ENCODE assay signal across 8 mouse cellular contexts in the genomic region with DNA sequence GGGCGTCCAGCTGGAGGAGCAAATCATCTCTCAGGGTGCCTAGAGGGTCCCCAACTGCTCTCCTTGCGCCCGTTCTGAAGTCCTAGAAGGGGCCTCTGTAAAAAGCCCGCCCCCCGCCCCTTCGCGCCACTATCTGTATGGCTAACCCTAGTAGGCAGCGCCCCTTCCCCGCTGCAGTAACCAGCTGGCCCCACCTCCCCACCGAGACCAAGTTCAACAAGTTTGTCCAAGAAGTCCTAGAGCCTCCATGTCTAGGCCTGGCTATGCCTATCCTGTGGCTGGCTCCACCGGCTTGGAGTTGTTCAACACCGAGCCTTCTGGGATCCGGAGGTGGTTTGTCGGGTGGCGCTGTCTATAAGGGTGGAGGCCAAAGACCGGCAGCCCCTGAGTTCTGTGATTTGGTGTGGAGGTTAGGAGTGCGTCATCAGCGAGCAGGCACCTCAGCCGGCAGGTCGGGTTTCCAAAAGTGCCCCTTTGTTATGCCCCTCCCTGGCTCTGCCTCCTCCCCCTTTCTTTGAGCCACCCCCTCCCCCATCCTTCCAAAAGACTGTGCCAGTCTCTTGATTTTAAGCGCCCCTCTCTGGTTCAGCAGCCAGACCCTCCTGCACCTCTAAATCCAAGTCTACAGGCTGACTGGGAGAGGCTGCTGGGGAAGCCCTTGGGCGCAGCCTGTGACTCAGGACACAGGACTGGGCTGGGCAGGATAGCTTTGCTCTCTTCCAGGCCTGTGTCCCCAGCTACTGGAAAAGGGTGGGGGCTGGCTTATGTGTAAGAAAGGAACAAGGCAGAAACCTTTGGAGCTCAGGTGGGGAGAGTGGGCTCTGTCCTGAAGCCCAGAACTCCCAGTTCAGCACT. TPM values are rescaled to one million over a fixed set of nuclear protein-coding genes. Genes with fewer than 3 reads are reported as not detected.
DNase-seq lines count a peak whose midpoint lies in the region; ATAC-seq lines count a peak whose summit lies in the region.

No protein-coding gene starts in this region.

- WGBS in forebrain, embryonic 12.5 days: under 1% methylated on average over 22 of the region's 22 CpGs
- 2% methylated on average over 22 of the region's 22 CpGs for WGBS in intestine, embryonic 14.5 days
- 6% methylated on average over 22 of the region's 22 CpGs for WGBS in liver, embryonic 16.5 days (ENCODE audit: insufficient replicate concordance)
- WGBS in stomach, embryonic 16.5 days: 2% methylated on average over 22 of the region's 22 CpGs

- H3K9ac ChIP-seq in forebrain, embryonic 12.5 days: peak overlapping the region; percentile 70
- H3K9ac ChIP-seq in intestine, embryonic 14.5 days (ENCODE audit: low read length): peak overlapping the region; percentile 49
- peak overlapping the region; percentile 22 for H3K9ac ChIP-seq in liver, embryonic 16.5 days (ENCODE audit: low read depth, low read length)
- H3K9ac ChIP-seq in stomach, embryonic 16.5 days (ENCODE audit: low read length): peak overlapping the region; percentile 80

- H3K27ac ChIP-seq in forebrain, embryonic 12.5 days: peak overlapping the region; percentile 61
- H3K27ac ChIP-seq in intestine, embryonic 14.5 days (ENCODE audit: low read depth): peak overlapping the region; percentile 47; the same call in 1 of the 2 replicates
- peak overlapping the region; percentile 36; the same call in 1 of the 2 replicates for H3K27ac ChIP-seq in liver, embryonic 16.5 days (ENCODE audit: low read length)
- peak overlapping the region; percentile 92 for H3K27ac ChIP-seq in stomach, embryonic 16.5 days (ENCODE audit: low read length)

- peak; percentile 41 for DNase-seq in right cerebral cortex, postnatal 14 days
- DNase-seq in right cerebral cortex, postnatal 25 days: no peak
- DNase-seq in adrenal gland, postnatal 25 days: peak; percentile 53
- DNase-seq in intestine, embryonic 14.5 days (ENCODE audit: low spot score): peak; percentile 81
- no peak for DNase-seq in spleen, postnatal 4 days (ENCODE audit: low spot score in 2 of 2)

- peak overlapping the region; percentile 63 for H3K4me3 ChIP-seq in forebrain, embryonic 12.5 days (replicated peaks)
- H3K4me3 ChIP-seq in intestine, embryonic 14.5 days (ENCODE audit: low read depth, low read length): peak overlapping the region; percentile 63
- peak overlapping the region; percentile 52 for H3K4me3 ChIP-seq in liver, embryonic 16.5 days (ENCODE audit: low read depth, low read length)
- H3K4me3 ChIP-seq in stomach, embryonic 16.5 days (replicated peaks; ENCODE audit: low read length): peak overlapping the region; percentile 73

- peak; percentile 50 for ATAC-seq in forebrain, embryonic 12.5 days (ENCODE audit: low FRiP score)
- peak; percentile 72 for ATAC-seq in intestine, embryonic 14.5 days (replicated peaks; ENCODE audit: low FRiP score, low TSS enrichment, low read depth)
- ATAC-seq in liver, embryonic 16.5 days (ENCODE audit: low read depth): peak; percentile 60
- ATAC-seq in stomach, embryonic 16.5 days (ENCODE audit: insufficient read depth, low FRiP score): peak; percentile 65

- H3K36me3 ChIP-seq in forebrain, embryonic 12.5 days (replicated peaks): peaks cover 17% of the 10 kb centered on the region
- H3K36me3 ChIP-seq in intestine, embryonic 14.5 days (ENCODE audit: control insufficient read depth, insufficient read depth, low read length): peaks cover 5% of the 10 kb centered on the region
- no peaks in the 10 kb centered on the region for H3K36me3 ChIP-seq in liver, embryonic 16.5 days (ENCODE audit: control insufficient read depth, insufficient read depth)
- H3K36me3 ChIP-seq in stomach, embryonic 16.5 days (ENCODE audit: control insufficient read depth, insufficient read depth, low read length): no peaks in the 10 kb centered on the region

- H3K4me1 ChIP-seq in forebrain, embryonic 12.5 days: peaks cover 37% of the 10 kb centered on the region
- H3K4me1 ChIP-seq in intestine, embryonic 14.5 days (replicated peaks; ENCODE audit: control insufficient read depth, insufficient read depth, low read length): peaks cover 17% of the 10 kb centered on the region
- H3K4me1 ChIP-seq in liver, embryonic 16.5 days (ENCODE audit: control insufficient read depth, low read depth, low read length): peaks cover 5% of the 10 kb centered on the region
- peaks cover 9% of the 10 kb centered on the region for H3K4me1 ChIP-seq in stomach, embryonic 16.5 days (ENCODE audit: control insufficient read depth, insufficient read depth, low read length)

- peaks cover 40% of the 10 kb centered on the region for H3K27me3 ChIP-seq in forebrain, embryonic 12.5 days
- peaks cover 21% of the 10 kb centered on the region for H3K27me3 ChIP-seq in intestine, embryonic 14.5 days (replicated peaks; ENCODE audit: control insufficient read depth, insufficient read depth, low read length)
- H3K27me3 ChIP-seq in liver, embryonic 16.5 days (ENCODE audit: control insufficient read depth, insufficient read depth, low read depth, low read length): peaks cover 71% of the 10 kb centered on the region
- H3K27me3 ChIP-seq in stomach, embryonic 16.5 days (ENCODE audit: control insufficient read depth, insufficient read depth, low read length): peaks cover 4% of the 10 kb centered on the region; the same call in 1 of the 2 replicates

- H3K9me3 ChIP-seq in forebrain, embryonic 12.5 days: no peaks in the 10 kb centered on the region
- H3K9me3 ChIP-seq in intestine, embryonic 14.5 days (ENCODE audit: control insufficient read depth, low read length): no peaks in the 10 kb centered on the region
- H3K9me3 ChIP-seq in liver, embryonic 16.5 days (replicated peaks; ENCODE audit: control insufficient read depth, low read length): no peaks in the 10 kb centered on the region
- H3K9me3 ChIP-seq in stomach, embryonic 16.5 days (replicated peaks; ENCODE audit: control insufficient read depth, low read length): no peaks in the 10 kb centered on the region

- H3K4me2 ChIP-seq in forebrain, embryonic 12.5 days: peak overlapping the region; percentile 95
- peak overlapping the region; percentile 89 for H3K4me2 ChIP-seq in intestine, embryonic 14.5 days (ENCODE audit: low read length)
- H3K4me2 ChIP-seq in liver, embryonic 16.5 days (ENCODE audit: low read depth, low read length): peak overlapping the region; percentile 43
- H3K4me2 ChIP-seq in stomach, embryonic 16.5 days (ENCODE audit: low read depth, low read length): peak overlapping the region; percentile 65

RNA-seq across cellular contexts. Expression of a gene that starts 1.6 kb away (rescaled TPM):
- total RNA-seq in adrenal gland, postnatal 25 days (2021): 134 and 152 TPM in 2 replicates
- polyA plus RNA-seq in forebrain, embryonic 12.5 days (2016; fragmentation: Nextera tagmentation; extraction: Ambion mirVana): 28.1 and 29.1 TPM in 2 replicates
- 25.1 and 25.5 TPM in 2 replicates for polyA plus RNA-seq in intestine, embryonic 14.5 days (2014; fragmentation: Nextera tagmentation; extraction: Ambion mirVana)
- polyA plus RNA-seq in liver, embryonic 16.5 days (2015; fragmentation: Nextera tagmentation; extraction: Ambion mirVana): 18.2 and 19.9 TPM in 2 replicates
- 65.5 and 73.3 TPM in 2 replicates for polyA plus RNA-seq in stomach, embryonic 16.5 days (2015; fragmentation: Nextera tagmentation; extraction: Ambion mirVana)

RNA-seq across cellular contexts. Expression of a gene that starts 7.4 kb away (rescaled TPM):
- 107 and 108 TPM in 2 replicates for total RNA-seq in adrenal gland, postnatal 25 days (2021)
- polyA plus RNA-seq in forebrain, embryonic 12.5 days (2016; fragmentation: Nextera tagmentation; extraction: Ambion mirVana): 93.2 and 97.1 TPM in 2 replicates
- polyA plus RNA-seq in intestine, embryonic 14.5 days (2014; fragmentation: Nextera tagmentation; extraction: Ambion mirVana): 72.4 and 73.8 TPM in 2 replicates
- 64.8 and 65.8 TPM in 2 replicates for polyA plus RNA-seq in liver, embryonic 16.5 days (2015; fragmentation: Nextera tagmentation; extraction: Ambion mirVana)
- polyA plus RNA-seq in stomach, embryonic 16.5 days (2015; fragmentation: Nextera tagmentation; extraction: Ambion mirVana): 82.0 and 82.3 TPM in 2 replicates

RNA-seq across cellular contexts. Expression of a gene that starts 20.6 kb away (rescaled TPM):
- total RNA-seq in adrenal gland, postnatal 25 days (2021): 10.4 and 13.2 TPM in 2 replicates
- polyA plus RNA-seq in forebrain, embryonic 12.5 days (2016; fragmentation: Nextera tagmentation; extraction: Ambion mirVana): 10.3 TPM in 2 replicates
- 16.3 and 22.2 TPM in 2 replicates for polyA plus RNA-seq in intestine, embryonic 14.5 days (2014; fragmentation: Nextera tagmentation; extraction: Ambion mirVana)
- 5.9 and 6.2 TPM in 2 replicates for polyA plus RNA-seq in liver, embryonic 16.5 days (2015; fragmentation: Nextera tagmentation; extraction: Ambion mirVana)
- polyA plus RNA-seq in stomach, embryonic 16.5 days (2015; fragmentation: Nextera tagmentation; extraction: Ambion mirVana): 17.1 and 20.5 TPM in 2 replicates

RNA-seq across cellular contexts. Expression of a gene that starts 54.7 kb away (rescaled TPM):
- total RNA-seq in adrenal gland, postnatal 25 days (2021): 34.0 and 41.8 TPM in 2 replicates
- 33.2 and 33.9 TPM in 2 replicates for polyA plus RNA-seq in forebrain, embryonic 12.5 days (2016; fragmentation: Nextera tagmentation; extraction: Ambion mirVana)
- polyA plus RNA-seq in intestine, embryonic 14.5 days (2014; fragmentation: Nextera tagmentation; extraction: Ambion mirVana): 26.1 and 31.9 TPM in 2 replicates
- 10.6 and 11.3 TPM in 2 replicates for polyA plus RNA-seq in liver, embryonic 16.5 days (2015; fragmentation: Nextera tagmentation; extraction: Ambion mirVana)
- polyA plus RNA-seq in stomach, embryonic 16.5 days (2015; fragmentation: Nextera tagmentation; extraction: Ambion mirVana): 23.1 and 24.5 TPM in 2 replicates

RNA-seq across cellular contexts. Expression of a gene that starts 54.7 kb away (rescaled TPM):
- 16.7 and 22.7 TPM in 2 replicates for total RNA-seq in adrenal gland, postnatal 25 days (2021)
- 1.4 TPM in 2 replicates for polyA plus RNA-seq in forebrain, embryonic 12.5 days (2016; fragmentation: Nextera tagmentation; extraction: Ambion mirVana)
- 4.2 and 4.9 TPM in 2 replicates for polyA plus RNA-seq in intestine, embryonic 14.5 days (2014; fragmentation: Nextera tagmentation; extraction: Ambion mirVana)
- 18.8 and 20.8 TPM in 2 replicates for polyA plus RNA-seq in liver, embryonic 16.5 days (2015; fragmentation: Nextera tagmentation; extraction: Ambion mirVana)
- 3.5 and 4.2 TPM in 2 replicates for polyA plus RNA-seq in stomach, embryonic 16.5 days (2015; fragmentation: Nextera tagmentation; extraction: Ambion mirVana)

Comparison
In these comparisons a context has a peak if more than half of its experiments do, and no peak if none do; other contexts are left out.
1. DNase-seq: peak in right cerebral cortex, postnatal 14 days (single experiment), adrenal gland, postnatal 25 days (single experiment) and intestine, embryonic 14.5 days (single experiment); none in right cerebral cortex, postnatal 25 days (single experiment) and spleen, postnatal 4 days (0 of 2).
2. H3K27ac ChIP-seq: peak in every context shown above with its lines; median percentile 92 in stomach, embryonic 16.5 days; 61 in forebrain, embryonic 12.5 days; 47 in intestine, embryonic 14.5 days; 36 in liver, embryonic 16.5 days.
3. H3K4me2 ChIP-seq: peak in every context shown above with its lines; median percentile 95 in forebrain, embryonic 12.5 days; 89 in intestine, embryonic 14.5 days; 65 in stomach, embryonic 16.5 days; 43 in liver, embryonic 16.5 days.
4. H3K9ac ChIP-seq: peak in every context shown above with its lines; median percentile 80 in stomach, embryonic 16.5 days; 70 in forebrain, embryonic 12.5 days; 49 in intestine, embryonic 14.5 days; 22 in liver, embryonic 16.5 days.
5. Peak in every context shown above with its lines, with median percentiles within 50 percentile points of each other: ATAC-seq and H3K4me3 ChIP-seq.